Comparison of ENCODE assay signal across 21 mouse cellular contexts in the genomic region with DNA sequence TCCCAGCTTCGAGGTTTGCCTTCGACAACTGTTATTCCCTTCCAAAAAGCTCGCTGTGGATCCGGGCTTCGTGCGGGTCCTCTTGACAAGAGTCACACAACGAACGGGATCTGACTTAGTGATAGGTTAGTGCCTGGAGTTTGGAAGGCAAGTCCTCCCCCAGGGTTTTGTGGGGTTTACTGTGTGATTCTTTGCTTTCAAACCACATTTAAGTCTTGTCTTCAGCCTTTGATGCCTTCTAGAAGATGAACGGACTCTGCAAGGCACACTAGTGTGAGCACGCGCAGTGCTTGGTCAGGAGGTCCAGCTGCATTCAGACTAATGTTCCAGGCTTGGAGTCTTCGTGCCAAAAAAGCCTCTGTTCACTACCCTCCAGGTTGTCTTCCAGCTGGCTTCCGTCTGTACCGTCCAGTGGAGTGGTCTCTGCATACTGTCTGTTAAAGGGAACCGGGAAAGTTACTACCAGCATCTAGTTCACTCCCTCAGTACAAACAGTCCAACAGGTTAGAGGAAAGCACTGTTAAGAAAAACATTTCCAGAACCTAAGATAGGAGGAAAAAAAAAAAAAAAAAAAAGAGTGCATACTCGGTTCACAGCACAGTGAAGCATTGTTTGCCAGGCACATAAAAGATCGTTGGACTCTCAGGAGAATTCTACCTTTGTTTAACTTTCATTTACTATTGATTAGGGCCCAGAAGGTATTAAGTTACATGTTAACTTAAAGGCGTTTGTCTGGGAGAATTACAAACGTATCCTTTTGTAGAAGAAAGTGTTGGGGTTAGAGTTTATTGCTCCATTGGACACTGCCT. TPM values are rescaled to one million over a fixed set of nuclear protein-coding genes. Genes with fewer than 3 reads are reported as not detected.
A peak's percentile ranks its signal among the peaks of the same experiment; 100 is the strongest.
DNase-seq lines count a peak whose midpoint lies in the region; ATAC-seq and TF ChIP-seq lines count a peak whose summit lies in the region.
"Had no signal": no experiment of that assay in that cellular context is flagged by ENCODE, and none has a peak within 500 bp of the region (broad histone marks: within the 10 kb centered on the region; RNA-seq: fewer than 3 reads in every experiment).

No protein-coding gene starts in this region.

- peaks cover 23% of the 10 kb centered on the region for H3K4me1 ChIP-seq in lung, embryonic 16.5 days (replicated peaks; ENCODE audit: control insufficient read depth, insufficient read depth, low read length)
- H3K4me1 ChIP-seq in limb, embryonic 11.5 days (ENCODE audit: control insufficient read depth, insufficient read depth, low read length) = peaks cover 4% of the 10 kb centered on the region; the same call in 1 of the 2 replicates
- peaks cover 13% of the 10 kb centered on the region; the same call in 1 of the 2 replicates for H3K4me1 ChIP-seq in stomach, postnatal 0 days (replicated peaks; ENCODE audit: control insufficient read depth, insufficient read depth)
- H3K4me1 ChIP-seq in thymus, adult 2 months (replicated peaks; ENCODE audit: control insufficient read depth, insufficient read depth, low read length) = peaks cover 7% of the 10 kb centered on the region

- H3K36me3 ChIP-seq in lung, embryonic 16.5 days (ENCODE audit: control insufficient read depth, insufficient read depth, low read length) = peaks cover 2% of the 10 kb centered on the region; the same call in 1 of the 2 replicates
- H3K36me3 ChIP-seq in limb, embryonic 11.5 days (ENCODE audit: control insufficient read depth, insufficient read depth, low read length) = no peaks in the 10 kb centered on the region; the same call in 1 of the 2 replicates
- H3K36me3 ChIP-seq in stomach, postnatal 0 days (ENCODE audit: control insufficient read depth, insufficient read depth, low read length) = peaks cover 2% of the 10 kb centered on the region
- H3K36me3 ChIP-seq in thymus, adult 2 months (ENCODE audit: control insufficient read depth, insufficient read depth, low read length) = no peaks in the 10 kb centered on the region
- H3K36me3 ChIP-seq: embryonic facial prominence, embryonic 12.5 days; liver, embryonic 15.5 days had no signal

- intact Hi-C loops in heart, postnatal 14 days (cut with DNase I) = no loop called here
- intact Hi-C loops in heart, postnatal 25 days (cut with DNase I) = no loop called here

- no peak for TF ChIP-seq CTCF in stomach, postnatal 0 days (IDR thresholded peaks at IDR 0.05; ENCODE audit: low read depth)
- no peak for TF ChIP-seq CTCF in thymus, adult 2 months (IDR thresholded peaks at IDR 0.05; ENCODE audit: borderline replicate concordance, control insufficient read depth, extremely low read depth, insufficient read depth, low read length, poor library complexity)

- TF ChIP-seq EP300 in stomach, postnatal 0 days (optimal IDR thresholded peaks at IDR 0.05) = no peak

- peak overlapping the region; percentile 59; the same call in 1 of the 2 replicates for H3K27ac ChIP-seq in lung, embryonic 16.5 days (ENCODE audit: low read length)
- peak overlapping the region; percentile 21; the same call in 1 of the 2 replicates for H3K27ac ChIP-seq in limb, embryonic 11.5 days (replicated peaks; ENCODE audit: low read depth, low read length)
- H3K27ac ChIP-seq in stomach, postnatal 0 days (replicated peaks) = peak overlapping the region; percentile 74
- H3K27ac ChIP-seq in thymus, adult 2 months (ENCODE audit: control insufficient read depth, insufficient read depth, low read length) = no peak overlapping the region
- H3K27ac ChIP-seq: embryonic facial prominence, embryonic 12.5 days; forebrain, embryonic 13.5 days; heart, embryonic 15.5 days; liver, embryonic 15.5 days had no signal

- TF ChIP-seq POLR2A in thymus, adult 2 months (IDR thresholded peaks at IDR 0.05; ENCODE audit: control insufficient read depth, extremely low read depth, insufficient read depth, low read length, poor library complexity) = no peak

- H3K9me3 ChIP-seq in lung, embryonic 16.5 days (ENCODE audit: control insufficient read depth, low read length) = no peaks in the 10 kb centered on the region
- H3K9me3 ChIP-seq in limb, embryonic 11.5 days (ENCODE audit: control insufficient read depth, low read length) = no peaks in the 10 kb centered on the region
- H3K9me3 ChIP-seq in stomach, postnatal 0 days (ENCODE audit: control insufficient read depth, low read length) = no peaks in the 10 kb centered on the region
- H3K9me3 ChIP-seq: embryonic facial prominence, embryonic 12.5 days; forebrain, embryonic 13.5 days; heart, embryonic 15.5 days; liver, embryonic 15.5 days had no signal

- 59% methylated on average over 19 of the region's 19 CpGs for WGBS in lung, embryonic 16.5 days
- 79% methylated on average over 19 of the region's 19 CpGs for WGBS in limb, embryonic 11.5 days
- WGBS in stomach, postnatal 0 days = 50% methylated on average over 19 of the region's 19 CpGs
- 91% methylated on average over 19 of the region's 19 CpGs for WGBS in thymus, adult 2 months

- no peak overlapping the region for H3K4me2 ChIP-seq in lung, embryonic 16.5 days (ENCODE audit: low read depth, low read length)
- no peak overlapping the region for H3K4me2 ChIP-seq in limb, embryonic 11.5 days (ENCODE audit: low read depth, severe bottlenecking)
- H3K4me2 ChIP-seq in stomach, postnatal 0 days (replicated peaks; ENCODE audit: low read depth) = no peak overlapping the region
- H3K4me2 ChIP-seq: embryonic facial prominence, embryonic 12.5 days; forebrain, embryonic 13.5 days; heart, embryonic 15.5 days; liver, embryonic 15.5 days had no signal

- H3K9ac ChIP-seq in lung, embryonic 16.5 days (ENCODE audit: low read length) = no peak overlapping the region
- no peak overlapping the region for H3K9ac ChIP-seq in limb, embryonic 11.5 days (ENCODE audit: low read length)
- no peak overlapping the region for H3K9ac ChIP-seq in stomach, postnatal 0 days (ENCODE audit: low read length)
- H3K9ac ChIP-seq: embryonic facial prominence, embryonic 12.5 days; forebrain, embryonic 13.5 days; heart, embryonic 15.5 days; liver, embryonic 15.5 days had no signal

- H3K4me3 ChIP-seq in lung, embryonic 16.5 days (ENCODE audit: low read length) = no peak overlapping the region
- H3K4me3 ChIP-seq in limb, embryonic 11.5 days (ENCODE audit: low read depth, low read length) = no peak overlapping the region
- no peak overlapping the region for H3K4me3 ChIP-seq in stomach, postnatal 0 days (ENCODE audit: low read depth, low read length)
- H3K4me3 ChIP-seq in thymus, adult 2 months (ENCODE audit: control insufficient read depth, insufficient read depth, low read length) = no peak overlapping the region
- H3K4me3 ChIP-seq: embryonic facial prominence, embryonic 12.5 days; erythroblast, embryonic 14.5 days; forebrain, embryonic 13.5 days; heart, embryonic 15.5 days; liver, embryonic 15.5 days; myocyte had no signal

- DNase-seq in heart, postnatal 14 days = peak; percentile 30 to 39
- DNase-seq in heart, postnatal 25 days (ENCODE audit: low spot score) = no peak
- DNase-seq in lung, postnatal 4 days = no peak
- DNase-seq in limb, embryonic 11.5 days (ENCODE audit: low spot score) = no peak
- peak; percentile 46 for DNase-seq in stomach, postnatal 0 days (ENCODE audit: low spot score)
- DNase-seq in embryo, embryonic 9.5 days (ENCODE audit: extremely low spot score) = no peak
- no peak for DNase-seq in thymus, adult 2 months
- DNase-seq: cerebellum, adult 8-10 months; gastrocnemius, postnatal 10 days; midbrain, embryonic 14.5 days; spleen, adult 18-20 months; thymus, postnatal 14 days had no signal

- no peaks in the 10 kb centered on the region for H3K27me3 ChIP-seq in lung, embryonic 16.5 days (ENCODE audit: control insufficient read depth, insufficient read depth, low read depth, low read length)
- H3K27me3 ChIP-seq in limb, embryonic 11.5 days (ENCODE audit: control insufficient read depth, insufficient read depth, low read length) = no peaks in the 10 kb centered on the region
- H3K27me3 ChIP-seq in stomach, postnatal 0 days (ENCODE audit: control insufficient read depth, insufficient read depth, low read length) = no peaks in the 10 kb centered on the region
- no peaks in the 10 kb centered on the region for H3K27me3 ChIP-seq in thymus, adult 2 months (ENCODE audit: control insufficient read depth, insufficient read depth, low read length)
- H3K27me3 ChIP-seq: embryonic facial prominence, embryonic 12.5 days; forebrain, embryonic 13.5 days; heart, embryonic 15.5 days; liver, embryonic 15.5 days had no signal

- ATAC-seq in lung, embryonic 16.5 days (ENCODE audit: low read depth) = peak; percentile 54; the same call in 1 of the 2 replicates
- ATAC-seq in limb, embryonic 11.5 days (ENCODE audit: insufficient number of reproducible peaks, low FRiP score, low TSS enrichment, low read depth) = no peak
- peak; percentile 86 for ATAC-seq in stomach, postnatal 0 days (ENCODE audit: low FRiP score, low TSS enrichment)
- ATAC-seq: forebrain, embryonic 13.5 days had no signal

RNA-seq across cellular contexts. Expression of gene Lmod3, which starts 35.7 kb away (rescaled TPM):
- 10 to 100 TPM; 50.2 to 55.6 TPM for total RNA-seq in heart, postnatal 14 days (2021)
- 10 to 100 TPM; 62.9 to 66.5 TPM for total RNA-seq in heart, postnatal 25 days (2021)
- 0.69 and 1.3 TPM in 2 replicates for polyA plus RNA-seq in lung, embryonic 16.5 days (2015; fragmentation: Nextera tagmentation; extraction: Ambion mirVana)
- 0.96 and 1.2 TPM in 2 replicates for polyA plus RNA-seq in limb, embryonic 11.5 days (2014; fragmentation: Nextera tagmentation; extraction: Ambion mirVana)
- 0.16 and 0.27 TPM in 2 replicates for polyA plus RNA-seq in stomach, postnatal 0 days (2015; fragmentation: Nextera tagmentation; extraction: Ambion mirVana)
- polyA plus RNA-seq in thymus, adult 2 months (2012; rRNA removed) = 0.14 and 0.73 TPM in 2 replicates
- total RNA-seq: layer of hippocampus, postnatal 14 days had no signal
- polyA plus RNA-seq: erythroblast, embryonic 14.5 days; forebrain, embryonic 13.5 days; kidney, embryonic 14.5 days; midbrain, embryonic 14.5 days had no signal

Comparison
In these comparisons a context has a peak if more than half of its experiments do, and no peak if none do; other contexts are left out.
1. DNase-seq: peak in heart, postnatal 14 days (2 of 2) and stomach, postnatal 0 days (single experiment); none in heart, postnatal 25 days (single experiment), lung, postnatal 4 days (0 of 2), limb, embryonic 11.5 days (single experiment), embryo, embryonic 9.5 days (single experiment) and thymus, adult 2 months (single experiment).